Mouse (Mus musculus): ENCODE measurements around the gene Msto1.

GRCm38 (mm10) chr3:88913511-88914383 lies at the start of gene Msto1:
- TF ChIP-seq CTCF (IDR thresholded peaks at IDR 0.05; ENCODE audit: low read depth, low read length) = no peak
- TF ChIP-seq GATA1 (IDR thresholded peaks at IDR 0.05; ENCODE audit: borderline replicate concordance, low read length) = no peak
- TF ChIP-seq POLR2AphosphoS5 (IDR thresholded peaks at IDR 0.05; ENCODE audit: insufficient replicate concordance, low read depth, low read length) = no peak
- TF ChIP-seq TAL1 (conservative IDR thresholded peaks at IDR 0.05; ENCODE audit: low read depth, low read length) = no peak
- TF ChIP-seq GATA2 (IDR thresholded peaks at IDR 0.05; ENCODE audit: borderline replicate concordance, low read depth, low read length) = no peak
